Mouse (Mus musculus): Measurements from ENCODE around the gene Apln.

GRCm38 (mm10) chrX:48001151-48001550, 33.5 kb downstream of the Apln start:
- TF ChIP-seq CTCF (IDR thresholded peaks at IDR 0.05; ENCODE audit: low read depth, low read length) (no peak), POLR2A (IDR thresholded peaks at IDR 0.05; ENCODE audit: extremely low read depth, insufficient read depth, low read length) (no peak)
